Mouse (Mus musculus) embryonic facial prominence, embryonic 15.5 days (tissue): ENCODE measurements around the gene Il1rapl2. TPM values are rescaled to one million over a fixed set of nuclear protein-coding genes. Genes with fewer than 3 reads are reported as not detected.

Source experiments
- ATAC-seq: fragments of 200-750 bp; cut with Nextera tagmentation; 2 replicates; pipeline ENCODE4 v1.8.0; 2017; ENCODE audit warnings: low read depth, moderate TSS enrichment; ENCODE audit not compliant: insufficient number of reproducible peaks, low FRiP score, low TSS enrichment
- H3K27ac ChIP-seq: fragments of 300-500 bp; sonication (generic); replicated peaks from 2 replicates; pipeline ENCODE4 v1.5.1; 2015; ENCODE audit warnings: mild to moderate bottlenecking, inconsistent platforms
- H3K27me3 ChIP-seq: fragments of 300-500 bp; sonication (generic); 2 replicates; pipeline ENCODE4 v1.6.1; 2015; ENCODE audit warnings: inconsistent platforms
- H3K36me3 ChIP-seq: fragments of 300-500 bp; sonication (generic); 2 replicates; pipeline ENCODE4 v1.6.1; 2015; ENCODE audit warnings: mild to moderate bottlenecking, inconsistent platforms
- H3K4me1 ChIP-seq: fragments of 300-500 bp; sonication (generic); 2 replicates; pipeline ENCODE4 v1.6.1; 2015; ENCODE audit warnings: inconsistent platforms
- H3K4me2 ChIP-seq: fragments of 300-500 bp; sonication (generic); replicated peaks from 2 replicates; pipeline ENCODE4 v1.6.1; 2015; ENCODE audit warnings: mild to moderate bottlenecking, inconsistent platforms
- H3K4me3 ChIP-seq: fragments of 300-500 bp; sonication (generic); replicated peaks from 2 replicates; pipeline ENCODE4 v1.5.1; 2015; ENCODE audit warnings: mild to moderate bottlenecking, inconsistent platforms
- H3K9ac ChIP-seq: fragments of 300-500 bp; sonication (generic); 2 replicates; pipeline ENCODE4 v1.6.1; 2015; ENCODE audit warnings: inconsistent platforms
- H3K9me3 ChIP-seq: fragments of 300-500 bp; sonication (generic); replicated peaks from 2 replicates; pipeline ENCODE4 v1.6.1; 2016; ENCODE audit warnings: inconsistent platforms
- WGBS: fragments of 180-500 bp; shearing (Covaris S2); methylation state at CpG from one replicate; pipeline ENCODE4 v1.1.7; 2015; 5-methylcytosine and 5-hydroxymethylcytosine counted together
- polyA plus RNA-seq: library from polyadenylated mRNA; unstranded; fragments of >200 nt; fragmentation: Nextera tagmentation; extraction: Ambion mirVana; gene quantifications from 2 replicates; pipeline ENCODE4 v1.2.1, GENCODE M21; 2015

Il1rapl2 gene
- polyA plus RNA-seq, 1 experiment from 2014 or later: 1.3 TPM

GRCm38 (mm10) chrX:138800958-138801357, 1230.5 kb downstream of the Il1rapl2 start:
- no peaks in the 10 kb centered on the region for H3K36me3 ChIP-seq
- H3K9me3 ChIP-seq: no peaks in the 10 kb centered on the region
- WGBS: 63% methylated on average over 3 of the region's 3 CpGs
- H3K27me3 ChIP-seq: no peaks in the 10 kb centered on the region
- no peak overlapping the region for H3K4me2 ChIP-seq
- ATAC-seq: no peak
- H3K4me3 ChIP-seq: no peak overlapping the region
- H3K27ac ChIP-seq: no peak overlapping the region
- no peak overlapping the region for H3K9ac ChIP-seq
- H3K4me1 ChIP-seq: no peaks in the 10 kb centered on the region

GRCm38 (mm10) chrX:138831876-138832275, 1261.5 kb downstream of the Il1rapl2 start:
- Histone ChIP-seq H3K4me3 (no peak overlapping the region), H3K36me3 (no peaks in the 10 kb centered on the region), H3K9me3 (no peaks in the 10 kb centered on the region), H3K4me2 (no peak overlapping the region), H3K9ac (no peak overlapping the region), H3K27me3 (no peaks in the 10 kb centered on the region), H3K4me1 (no peaks in the 10 kb centered on the region), H3K27ac (no peak overlapping the region)
- no peak for ATAC-seq

GRCm38 (mm10) chrX:138833894-138834293, 1263.5 kb downstream of the Il1rapl2 start:
- Histone ChIP-seq H3K36me3 (no peaks in the 10 kb centered on the region), H3K27ac (no peak overlapping the region), H3K27me3 (no peaks in the 10 kb centered on the region), H3K4me3 (no peak overlapping the region), H3K9me3 (no peaks in the 10 kb centered on the region), H3K9ac (no peak overlapping the region), H3K4me1 (no peaks in the 10 kb centered on the region), H3K4me2 (no peak overlapping the region)
- 39% methylated on average over 2 of the region's 2 CpGs for WGBS
- no peak for ATAC-seq

GRCm38 (mm10) chrX:138838381-138838780, 1268.0 kb downstream of the Il1rapl2 start:
- 77% methylated on average over 3 of the region's 3 CpGs for WGBS
- Histone ChIP-seq H3K4me3 (no peak overlapping the region), H3K4me1 (no peaks in the 10 kb centered on the region), H3K9me3 (no peaks in the 10 kb centered on the region), H3K9ac (no peak overlapping the region), H3K36me3 (no peaks in the 10 kb centered on the region), H3K27me3 (no peaks in the 10 kb centered on the region), H3K27ac (no peak overlapping the region), H3K4me2 (no peak overlapping the region)
- ATAC-seq: no peak; the same call in 1 of the 2 replicates
